In the genomic region with DNA sequence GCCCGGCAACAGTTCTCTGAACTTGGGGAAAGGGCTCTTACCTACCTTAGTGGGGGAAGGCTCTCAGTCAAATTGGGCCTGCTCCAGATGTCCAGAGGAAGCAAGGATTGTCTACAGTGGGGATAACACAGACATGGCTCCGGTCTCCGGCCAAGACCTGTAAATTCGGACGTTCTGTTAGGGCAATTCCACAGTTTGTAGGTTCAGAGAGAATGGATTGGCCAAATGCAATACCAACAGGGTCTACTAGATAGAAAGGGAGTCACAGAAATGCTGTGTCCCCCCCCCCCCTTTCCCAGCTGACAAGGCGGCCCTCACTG, we compare ENCODE assay signal across 9 mouse cellular contexts. TPM values are rescaled to one million over a fixed set of nuclear protein-coding genes. Genes with fewer than 3 reads are reported as not detected.
DNase-seq lines count a peak whose midpoint lies in the region; ATAC-seq and TF ChIP-seq lines count a peak whose summit lies in the region.
"Had no signal": no experiment of that assay in that cellular context is flagged by ENCODE, and none has a peak within 500 bp of the region (broad histone marks: within the 10 kb centered on the region; RNA-seq: fewer than 3 reads in every experiment).

No protein-coding gene starts in this region.

- H3K27me3 ChIP-seq in lung, embryonic 15.5 days = no peaks in the 10 kb centered on the region
- H3K27me3 ChIP-seq in limb, embryonic 10.5 days (ENCODE audit: low read depth, poor library complexity, severe bottlenecking) = no peaks in the 10 kb centered on the region
- H3K27me3 ChIP-seq in neural tube, embryonic 15.5 days (replicated peaks) = no peaks in the 10 kb centered on the region

- DNase-seq in lung, adult 18-20 months = no peak
- no peak for DNase-seq in limb, embryonic 10.5 days (ENCODE audit: low spot score)
- no peak for DNase-seq in testis, postnatal 14 days (ENCODE audit: low spot score)
- no peak for DNase-seq in gastrocnemius, adult 8-10 months (ENCODE audit: low spot score in 2 of 2)
- no peak for DNase-seq in adrenal gland, postnatal 10 days

- peak overlapping the region; percentile 99 for H3K4me2 ChIP-seq in lung, embryonic 15.5 days
- H3K4me2 ChIP-seq in neural tube, embryonic 15.5 days = peak overlapping the region; percentile 91

- peak overlapping the region; percentile 57 for H3K4me3 ChIP-seq in lung, embryonic 15.5 days
- peak overlapping the region; percentile 35 for H3K4me3 ChIP-seq in embryonic fibroblast, embryonic 13.5 days (ENCODE audit: insufficient read depth, low read length)
- peak overlapping the region; percentile 99 for H3K4me3 ChIP-seq in limb, embryonic 10.5 days
- peak overlapping the region; percentile 69 for H3K4me3 ChIP-seq in neural tube, embryonic 15.5 days (replicated peaks)

- H3K9me3 ChIP-seq in lung, embryonic 15.5 days = no peaks in the 10 kb centered on the region
- H3K9me3 ChIP-seq in limb, embryonic 10.5 days (replicated peaks) = no peaks in the 10 kb centered on the region
- H3K9me3 ChIP-seq in neural tube, embryonic 15.5 days (replicated peaks) = no peaks in the 10 kb centered on the region

- H3K4me1 ChIP-seq in lung, embryonic 15.5 days = peaks cover 52% of the 10 kb centered on the region
- H3K4me1 ChIP-seq in embryonic fibroblast, embryonic 13.5 days (ENCODE audit: control insufficient read depth, insufficient read depth, low read length) = peaks cover 11% of the 10 kb centered on the region
- H3K4me1 ChIP-seq in limb, embryonic 10.5 days = peaks cover 63% of the 10 kb centered on the region
- H3K4me1 ChIP-seq in neural tube, embryonic 15.5 days = peaks cover 50% of the 10 kb centered on the region

- peak overlapping the region; percentile 100 for H3K27ac ChIP-seq in lung, embryonic 15.5 days
- H3K27ac ChIP-seq in embryonic fibroblast, embryonic 13.5 days (ENCODE audit: insufficient read depth, low read length) = peak overlapping the region; percentile 100
- H3K27ac ChIP-seq in limb, embryonic 10.5 days = peak overlapping the region; percentile 100
- H3K27ac ChIP-seq in neural tube, embryonic 15.5 days (replicated peaks) = peak overlapping the region; percentile 97

- peak overlapping the region; percentile 96 for H3K9ac ChIP-seq in lung, embryonic 15.5 days
- H3K9ac ChIP-seq in neural tube, embryonic 15.5 days (replicated peaks) = peak overlapping the region; percentile 99

- TF ChIP-seq POLR2A in embryonic fibroblast, embryonic 13.5 days (IDR thresholded peaks at IDR 0.05; ENCODE audit: low read depth, low read length) = peak; percentile 36

- H3K36me3 ChIP-seq in lung, embryonic 15.5 days = no peaks in the 10 kb centered on the region
- H3K36me3 ChIP-seq in limb, embryonic 10.5 days = peaks cover 39% of the 10 kb centered on the region
- H3K36me3 ChIP-seq in neural tube, embryonic 15.5 days = 0 out of 2 replicates have a peak, but pooled peaks cover 2% of the 10 kb centered on the region

- TF ChIP-seq CTCF in embryonic fibroblast, embryonic 13.5 days (IDR thresholded peaks at IDR 0.05; ENCODE audit: borderline replicate concordance, insufficient read depth, low read length) = no peak

- ATAC-seq in lung, embryonic 15.5 days (ENCODE audit: borderline replicate concordance, extremely low read depth, low FRiP score, low TSS enrichment) = no peak
- ATAC-seq in neural tube, embryonic 15.5 days (ENCODE audit: low FRiP score) = no peak

- WGBS in lung, embryonic 15.5 days = under 1% methylated on average over 6 of the region's 6 CpGs
- WGBS in limb, embryonic 10.5 days = under 1% methylated on average over 6 of the region's 6 CpGs
- WGBS in neural tube, embryonic 15.5 days = 0% methylated on average over 6 of the region's 6 CpGs

RNA-seq across cellular contexts. Expression of a gene that starts 4.1 kb away (rescaled TPM):
- polyA plus RNA-seq in lung, embryonic 15.5 days (2015; fragmentation: Nextera tagmentation; extraction: Ambion mirVana) = 8.7 and 9.2 TPM in 2 replicates
- 12.4 and 15.1 TPM in 2 replicates for polyA plus RNA-seq in embryonic fibroblast, embryonic 13.5 days (2011; ENCODE audit: insufficient read length, low read depth, missing spikeins)
- polyA plus RNA-seq in limb, embryonic 10.5 days (2016; fragmentation: Nextera tagmentation; extraction: Ambion mirVana) = 9.4 and 10.6 TPM in 2 replicates
- polyA plus RNA-seq in neural tube, embryonic 15.5 days (2015; fragmentation: Nextera tagmentation; extraction: Ambion mirVana) = 10.5 and 11.2 TPM in 2 replicates
- 10 to 100 TPM in 3 of 4 experiments, 1 to 10 TPM in 1; 8.0 to 10.8 (median 10.5) TPM for total RNA-seq in gastrocnemius, adult 8-10 months (2022)
- total RNA-seq in adrenal gland, postnatal 10 days (2021) = 10 to 100 TPM; 19.5 to 27.4 TPM

RNA-seq across cellular contexts. Expression of a gene that starts 5.4 kb away (rescaled TPM):
- polyA plus RNA-seq in lung, embryonic 15.5 days (2015; fragmentation: Nextera tagmentation; extraction: Ambion mirVana) = 2.7 and 2.8 TPM in 2 replicates
- 2.3 and 2.4 TPM in 2 replicates for polyA plus RNA-seq in embryonic fibroblast, embryonic 13.5 days (2011; ENCODE audit: insufficient read length, low read depth, missing spikeins)
- polyA plus RNA-seq in limb, embryonic 10.5 days (2016; fragmentation: Nextera tagmentation; extraction: Ambion mirVana) = 1.8 and 2.0 TPM in 2 replicates
- 19.2 and 20.9 TPM in 2 replicates for polyA plus RNA-seq in neural tube, embryonic 15.5 days (2015; fragmentation: Nextera tagmentation; extraction: Ambion mirVana)
- under 1 TPM in 3 of 4 experiments, not detected in 1; 0.24 to 0.36 (median 0.36) TPM for total RNA-seq in gastrocnemius, adult 8-10 months (2022)
- 1 to 10 TPM; 1.6 to 1.8 TPM for total RNA-seq in adrenal gland, postnatal 10 days (2021)

RNA-seq across cellular contexts. Expression of a gene that starts 31.3 kb away (rescaled TPM):
- 85.3 and 88.7 TPM in 2 replicates for polyA plus RNA-seq in lung, embryonic 15.5 days (2015; fragmentation: Nextera tagmentation; extraction: Ambion mirVana)
- polyA plus RNA-seq in embryonic fibroblast, embryonic 13.5 days (2011; ENCODE audit: insufficient read length, low read depth, missing spikeins) = 23.0 and 28.4 TPM in 2 replicates
- polyA plus RNA-seq in limb, embryonic 10.5 days (2016; fragmentation: Nextera tagmentation; extraction: Ambion mirVana) = 90.1 and 92.0 TPM in 2 replicates
- 79.5 and 81.1 TPM in 2 replicates for polyA plus RNA-seq in neural tube, embryonic 15.5 days (2015; fragmentation: Nextera tagmentation; extraction: Ambion mirVana)
- 10 to 100 TPM; 11.4 to 12.8 (median 12.3) TPM for total RNA-seq in gastrocnemius, adult 8-10 months (2022)
- 10 to 100 TPM; 29.0 to 29.4 TPM for total RNA-seq in adrenal gland, postnatal 10 days (2021)

RNA-seq across cellular contexts. Expression of a gene that starts 44.7 kb away (rescaled TPM):
- polyA plus RNA-seq in lung, embryonic 15.5 days (2015; fragmentation: Nextera tagmentation; extraction: Ambion mirVana) = 0.72 TPM in 1 of 2 replicates, not detected in the other
- polyA plus RNA-seq in embryonic fibroblast, embryonic 13.5 days (2011; ENCODE audit: insufficient read length, low read depth, missing spikeins) = not detected in 2 replicates
- not detected in 2 replicates for polyA plus RNA-seq in limb, embryonic 10.5 days (2016; fragmentation: Nextera tagmentation; extraction: Ambion mirVana)
- polyA plus RNA-seq in neural tube, embryonic 15.5 days (2015; fragmentation: Nextera tagmentation; extraction: Ambion mirVana) = 0.50 TPM in 1 of 2 replicates, not detected in the other
- total RNA-seq in gastrocnemius, adult 8-10 months (2022) = 1 to 10 TPM in 1 of 4 experiments, not detected in 3; 1.3 TPM
- 100 to 1,000 TPM in 1 of 2 experiments, 10 to 100 TPM in 1; 65.8 to 142 TPM for total RNA-seq in adrenal gland, postnatal 10 days (2021)
- polyA plus RNA-seq: thymus, postnatal 0 days had no signal

Comparison
In these comparisons a context has a peak if more than half of its experiments do, and no peak if none do; other contexts are left out.
1. H3K4me3 ChIP-seq: peak in every context shown above with its lines; median percentile 99 in limb, embryonic 10.5 days; 69 in neural tube, embryonic 15.5 days; 57 in lung, embryonic 15.5 days; 35 in embryonic fibroblast, embryonic 13.5 days.